Mouse (Mus musculus) spleen, adult 12 weeks (tissue): ENCODE data around the gene Mfsd1.

Source experiments
- DNase-seq: peaks from one replicate; pipeline ENCODE4 v3.0.0; 2022; ENCODE audit warnings: low spot score

Gene Mfsd1

GRCm38 (mm10) chr3:67582273-67583124 is at the start of gene Mfsd1:
Mfsd1 (plus strand) TSS chr3:67582741.
- peak; percentile 88 for DNase-seq

DNA sequence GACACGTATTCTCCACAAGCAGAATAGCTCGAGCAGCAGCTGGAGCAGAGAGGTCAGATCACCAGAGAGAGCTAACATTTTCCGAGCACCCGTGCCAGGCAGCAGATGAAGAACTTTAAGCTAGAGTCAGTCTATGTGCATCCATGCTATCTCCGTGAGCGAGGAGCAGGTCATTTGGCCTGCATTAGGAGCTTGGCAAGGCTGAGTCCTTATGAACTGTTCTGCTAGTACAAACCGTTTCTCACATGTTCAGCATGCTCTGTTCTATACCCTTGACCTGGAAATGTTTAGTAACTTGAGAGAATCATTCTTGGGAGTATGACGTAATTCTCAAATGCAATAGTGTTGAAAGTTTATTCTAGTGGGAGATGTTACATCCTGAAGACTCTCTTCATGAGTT is 38.9 kb upstream of the Mfsd1 start:
- no peak for DNase-seq

GRCm38 (mm10) chr3:67551193-67551592 is 31.3 kb upstream of the Mfsd1 start:
- no peak for DNase-seq

DNA sequence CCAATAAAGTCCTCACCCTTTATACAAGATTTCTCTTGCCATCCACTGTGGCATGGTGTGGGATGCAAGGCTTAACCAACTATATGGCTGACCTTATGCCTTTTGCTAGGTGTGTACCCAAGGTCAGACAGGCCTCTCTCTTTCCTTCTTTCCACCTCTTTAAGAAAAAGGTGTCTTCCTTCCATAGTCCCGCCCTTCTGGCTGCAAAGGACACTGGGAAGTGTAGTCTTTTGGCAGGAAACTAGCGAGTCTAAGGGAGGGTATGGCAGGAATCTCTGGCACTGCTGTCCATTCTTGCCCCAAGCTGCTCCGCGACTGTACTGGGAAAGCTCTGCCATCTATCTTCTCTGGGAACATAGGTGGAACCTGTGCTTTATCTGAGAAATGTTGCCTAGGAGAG is 29.3 kb upstream of the Mfsd1 start:
- no peak for DNase-seq

GRCm38 (mm10) chr3:67553927-67554448 is 28.6 kb upstream of the Mfsd1 start:
- no peak for DNase-seq

GRCm38 (mm10) chr3:67555211-67555610 is 27.3 kb upstream of the Mfsd1 start:
- no peak for DNase-seq

- DNase-seq = peak; percentile 30
Observed at GRCm38 (mm10) chr3:67557200-67557651, 25.3 kb upstream of the Mfsd1 start.

GRCm38 (mm10) chr3:67557718-67558354 is 24.7 kb upstream of the Mfsd1 start:
- DNase-seq = no peak

GRCm38 (mm10) chr3:67564731-67565357 is 17.7 kb upstream of the Mfsd1 start:
- peak; percentile 27 for DNase-seq

DNA sequence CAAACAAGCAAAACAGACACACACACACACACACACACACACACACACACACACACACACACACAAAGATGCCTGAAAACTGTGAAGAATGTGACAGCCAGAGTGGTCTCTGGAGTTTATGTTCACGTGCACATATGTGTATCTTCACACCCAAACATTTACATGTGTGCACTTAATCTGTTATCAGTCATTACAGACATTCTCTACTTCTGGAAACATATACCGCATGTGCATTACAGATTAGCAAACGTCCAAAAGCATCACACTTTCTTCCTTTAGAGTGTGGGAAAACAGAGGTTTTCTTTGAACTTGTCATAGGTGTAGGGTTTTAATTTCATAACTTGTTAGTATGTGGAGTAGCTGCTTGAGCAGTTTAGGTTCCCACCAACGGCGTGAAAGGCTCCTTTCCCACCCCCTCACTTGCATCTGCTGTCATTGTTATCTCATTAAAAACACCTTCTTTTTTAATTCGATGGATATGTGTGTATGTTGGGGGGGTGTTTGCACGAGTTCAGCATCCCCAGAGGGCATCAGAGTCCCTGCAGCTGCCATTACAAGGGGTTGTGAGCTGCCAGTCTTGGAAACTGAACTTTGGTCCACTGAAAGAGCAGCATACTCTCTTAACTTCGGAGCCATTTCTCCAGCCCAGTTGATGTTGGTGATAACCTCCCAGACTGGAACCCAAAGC is 16.9 kb upstream of the Mfsd1 start:
- DNase-seq = peak; percentile 27

- DNase-seq = peak; percentile 59
Observed at GRCm38 (mm10) chr3:67568015-67568618, 14.4 kb upstream of the Mfsd1 start.

GRCm38 (mm10) chr3:67572918-67573317 is 9.6 kb upstream of the Mfsd1 start:
- no peak for DNase-seq

- DNase-seq = no peak
Observed at GRCm38 (mm10) chr3:67573523-67573922, 9.0 kb upstream of the Mfsd1 start.

- DNase-seq = no peak
Observed at GRCm38 (mm10) chr3:67576248-67576647, 6.3 kb upstream of the Mfsd1 start.

GRCm38 (mm10) chr3:67576724-67577123 is 5.8 kb upstream of the Mfsd1 start:
- no peak for DNase-seq

GRCm38 (mm10) chr3:67583125-67583845 is 744 bp downstream of the Mfsd1 start:
- no peak for DNase-seq

DNA sequence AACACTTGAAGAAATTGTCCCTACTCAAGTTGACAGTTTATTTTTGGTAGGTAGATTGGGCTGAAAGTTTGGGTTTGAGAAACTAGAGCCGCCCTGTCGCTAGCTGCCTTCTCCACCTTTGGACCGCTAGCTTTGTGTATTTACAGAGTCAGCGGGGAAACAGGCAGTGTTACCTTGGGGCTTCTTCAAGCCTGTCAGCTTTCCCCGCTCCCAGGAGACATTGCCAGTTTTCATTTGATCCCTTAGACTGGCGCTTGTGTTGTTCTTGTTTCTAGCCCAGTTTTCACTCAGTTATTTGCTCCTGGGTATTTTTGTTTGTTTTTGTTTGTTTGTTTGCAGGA is 1.3 kb downstream of the Mfsd1 start:
- DNase-seq = no peak

GRCm38 (mm10) chr3:67586511-67586910 is 4.0 kb downstream of the Mfsd1 start:
- DNase-seq = no peak

DNA sequence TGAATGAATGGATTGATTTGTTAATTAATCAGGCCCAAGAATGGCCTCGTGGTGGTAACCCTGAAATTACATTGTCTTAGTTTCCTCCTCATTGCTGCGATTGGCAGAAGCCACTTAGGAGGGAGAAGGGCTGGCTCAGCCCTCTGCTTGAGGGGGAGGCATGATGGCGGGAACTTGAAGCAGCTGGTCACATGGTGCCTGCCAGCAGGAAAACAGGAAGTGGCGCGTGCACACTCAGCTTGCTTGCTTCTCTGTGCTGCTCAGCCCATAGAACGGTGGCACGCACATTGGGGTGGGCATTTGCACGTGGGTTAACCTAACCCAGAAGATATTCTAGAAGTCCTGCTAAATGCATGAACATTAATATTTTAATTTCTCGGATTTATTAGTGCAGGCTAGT is 4.9 kb downstream of the Mfsd1 start:
- no peak for DNase-seq

- no peak for DNase-seq
Observed at GRCm38 (mm10) chr3:67601616-67602138, 19.1 kb downstream of the Mfsd1 start.

GRCm38 (mm10) chr3:67618222-67618621 is 35.7 kb downstream of the Mfsd1 start:
- no peak for DNase-seq
